Mouse (Mus musculus): Measurements from ENCODE around the gene Parvg.

Gene Parvg

GRCm38 (mm10) chr15:84310271-84310670, 13.6 kb upstream of the Parvg start:
- peak; percentile 75 for DNase-seq

- no peak for DNase-seq
Measured at GRCm38 (mm10) chr15:84311295-84312085, 12.3 kb upstream of the Parvg start.

GRCm38 (mm10) chr15:84312878-84313565, 10.8 kb upstream of the Parvg start:
- no peak for DNase-seq

- DNase-seq = no peak
Measured at GRCm38 (mm10) chr15:84313566-84313878, 10.3 kb upstream of the Parvg start.

- DNase-seq = no peak
Measured at GRCm38 (mm10) chr15:84314420-84315080, 9.3 kb upstream of the Parvg start.

- DNase-seq = no peak
Measured at GRCm38 (mm10) chr15:84315276-84316046, 8.4 kb upstream of the Parvg start.

- DNase-seq = no peak
Measured at GRCm38 (mm10) chr15:84319393-84319792, 4.4 kb upstream of the Parvg start.

GRCm38 (mm10) chr15:84321544-84322174, 2.2 kb upstream of the Parvg start:
- no peak for DNase-seq

GRCm38 (mm10) chr15:84324870-84325553, 1.2 kb downstream of the Parvg start:
- no peak for DNase-seq

GRCm38 (mm10) chr15:84325736-84326135, 1.9 kb downstream of the Parvg start:
- DNase-seq = no peak

GRCm38 (mm10) chr15:84328870-84329269, 5.0 kb downstream of the Parvg start:
- no peak for DNase-seq

GRCm38 (mm10) chr15:84329940-84330339, 6.1 kb downstream of the Parvg start:
- no peak for DNase-seq

- DNase-seq = no peak
Measured at GRCm38 (mm10) chr15:84331066-84331612, 7.3 kb downstream of the Parvg start.

GRCm38 (mm10) chr15:84336281-84336817, 12.5 kb downstream of the Parvg start:
- DNase-seq = no peak

GRCm38 (mm10) chr15:84337599-84337998, 13.8 kb downstream of the Parvg start:
- DNase-seq = no peak

- no peak for DNase-seq
Measured at GRCm38 (mm10) chr15:84340926-84341325, 17.1 kb downstream of the Parvg start.

- DNase-seq = no peak
Measured at GRCm38 (mm10) chr15:84348769-84349168, 24.9 kb downstream of the Parvg start.

- no peak for DNase-seq
Measured at GRCm38 (mm10) chr15:84349915-84350738, 26.3 kb downstream of the Parvg start.

GRCm38 (mm10) chr15:84351342-84351741, 27.5 kb downstream of the Parvg start:
- DNase-seq = no peak
